Mouse (Mus musculus): ENCODE measurements around the gene Ttc13.

Ttc13 gene

DNA sequence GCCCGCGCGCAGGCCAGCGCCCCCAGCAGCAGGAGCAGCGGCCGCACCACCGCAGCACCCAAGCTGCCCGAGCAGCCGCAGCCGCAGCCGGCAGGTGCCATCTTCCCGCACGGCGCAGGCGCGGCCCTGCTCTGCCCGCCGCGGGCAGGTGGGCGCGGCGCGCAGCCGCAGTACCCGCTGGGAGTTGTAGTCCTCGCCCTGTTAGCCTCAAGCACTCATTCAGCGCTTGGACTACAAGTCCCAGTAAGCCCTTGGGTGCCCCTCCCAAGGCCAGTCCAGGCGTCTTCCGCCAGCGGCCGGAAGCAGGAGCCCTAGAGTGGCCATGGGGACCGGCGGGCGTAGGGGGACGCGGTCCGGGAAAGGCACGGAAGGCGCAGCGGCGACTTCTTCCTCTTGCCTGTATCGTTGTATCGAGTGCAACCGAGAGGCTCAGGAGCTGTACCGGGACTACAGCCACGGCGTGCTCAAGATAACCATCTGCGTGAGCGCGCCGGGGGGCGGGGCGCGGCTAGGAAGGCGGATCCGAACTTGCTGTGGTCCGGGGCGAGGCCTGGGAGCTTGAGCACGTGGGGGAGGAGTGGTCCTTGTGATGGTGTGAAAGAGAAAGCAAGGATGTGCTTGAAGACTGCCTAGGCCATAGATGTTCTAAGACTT, at the start of gene Ttc13, which contains the start of gene Arv1:
Ttc13 (minus strand) TSS at position 122 of the 654 bp plus-strand sequence.
Arv1 (plus strand) TSS at position 278 of the 654 bp plus-strand sequence.
- peak; percentile 98 for DNase-seq

DNA sequence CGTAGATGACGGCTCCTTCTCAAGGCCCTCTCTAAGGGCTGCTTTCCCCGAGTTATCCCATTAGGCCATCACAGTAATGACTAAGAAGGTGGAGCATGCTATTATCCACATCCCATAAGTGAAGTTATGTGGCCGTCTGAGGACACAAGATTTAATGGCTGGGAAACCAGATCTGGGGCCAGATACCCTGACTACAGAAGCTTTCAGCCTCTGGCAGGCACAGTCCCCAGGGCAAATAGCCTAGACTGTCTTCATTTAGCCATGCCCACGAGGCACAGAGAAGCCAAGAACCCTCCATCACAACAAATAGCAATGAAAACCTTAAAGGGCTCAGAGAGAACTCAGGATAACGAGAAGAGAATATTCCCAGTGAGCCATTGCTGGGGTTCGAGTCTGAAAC, 41.3 kb upstream of the Ttc13 start:
- DNase-seq = no peak

DNA sequence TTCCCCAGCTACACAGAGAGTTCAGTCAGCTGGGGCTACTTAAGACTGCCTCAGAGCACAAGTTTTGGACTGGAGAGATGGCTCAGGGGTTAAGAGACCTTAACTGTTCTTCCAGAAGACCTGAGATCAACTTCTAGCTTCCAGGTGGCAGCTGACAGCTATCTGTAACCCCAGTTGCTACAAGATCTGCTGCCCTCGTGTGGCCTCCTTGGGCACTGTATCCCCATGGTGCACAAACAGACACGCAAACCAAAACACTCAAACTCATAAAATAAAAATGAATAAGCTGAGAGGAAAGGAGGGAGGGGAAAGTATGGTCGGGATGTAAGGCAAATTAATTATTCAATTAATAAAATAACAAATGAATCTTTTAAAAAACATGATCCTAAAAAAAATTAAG, 36.8 kb upstream of the Ttc13 start:
- peak; percentile 67 for DNase-seq

DNA sequence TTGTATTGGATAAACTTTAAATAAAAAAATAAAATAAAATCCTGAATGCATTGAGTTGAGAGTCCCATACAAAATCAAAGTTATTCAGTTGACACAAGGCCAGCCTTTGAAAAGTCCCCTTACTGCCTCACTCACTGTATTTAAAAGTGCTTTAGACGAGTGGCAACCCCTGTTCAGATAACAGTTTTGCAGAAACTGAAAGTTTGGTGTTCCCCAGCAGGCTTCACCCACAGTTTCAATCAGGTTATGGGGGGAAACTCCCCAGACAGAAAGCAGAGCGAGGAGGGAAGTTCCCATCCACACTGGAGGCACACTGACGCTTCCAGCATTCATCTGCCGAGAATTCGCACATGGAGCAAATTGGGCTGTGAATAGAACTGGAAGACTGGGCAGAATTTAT, 34.8 kb upstream of the Ttc13 start:
- no peak for DNase-seq

DNA sequence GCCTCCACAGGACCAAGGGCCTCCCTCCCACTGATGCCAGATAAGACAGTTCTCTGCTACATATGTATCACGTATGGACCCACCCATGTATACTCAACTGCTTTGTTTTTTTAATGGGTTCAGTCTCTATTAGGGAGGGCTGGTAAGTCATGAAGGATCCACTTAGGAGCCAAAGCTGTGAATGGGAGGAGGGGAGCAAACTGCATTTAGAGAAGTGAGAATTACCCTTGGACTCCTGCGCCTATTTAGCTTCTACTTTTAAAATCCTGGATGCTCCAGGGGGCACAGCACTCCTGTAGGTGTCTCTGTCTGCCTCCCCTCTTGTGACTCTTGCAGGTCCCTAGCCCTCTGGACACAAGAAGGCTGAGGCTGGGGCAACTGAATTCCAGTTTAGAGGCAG, 34.4 kb upstream of the Ttc13 start:
- DNase-seq = no peak

DNA sequence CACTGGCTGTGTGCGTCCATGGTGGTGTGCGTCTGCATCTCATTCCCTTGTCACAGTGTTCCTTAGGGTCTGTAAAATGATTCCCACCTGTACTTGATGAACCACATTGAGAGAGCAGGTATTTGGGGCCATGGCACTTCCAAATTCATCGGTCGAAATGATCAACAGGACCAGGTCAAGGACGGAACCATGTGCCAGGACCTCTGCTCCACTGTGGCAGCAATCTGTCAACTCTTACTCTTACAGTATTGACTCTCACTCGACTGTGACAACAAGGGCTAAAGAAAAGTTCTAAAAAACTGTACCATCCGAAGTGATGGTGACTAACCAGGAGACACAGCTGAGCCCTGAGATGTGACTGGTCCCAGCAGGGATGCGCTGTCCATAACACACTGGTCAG, 33.7 kb upstream of the Ttc13 start:
- no peak for DNase-seq

DNA sequence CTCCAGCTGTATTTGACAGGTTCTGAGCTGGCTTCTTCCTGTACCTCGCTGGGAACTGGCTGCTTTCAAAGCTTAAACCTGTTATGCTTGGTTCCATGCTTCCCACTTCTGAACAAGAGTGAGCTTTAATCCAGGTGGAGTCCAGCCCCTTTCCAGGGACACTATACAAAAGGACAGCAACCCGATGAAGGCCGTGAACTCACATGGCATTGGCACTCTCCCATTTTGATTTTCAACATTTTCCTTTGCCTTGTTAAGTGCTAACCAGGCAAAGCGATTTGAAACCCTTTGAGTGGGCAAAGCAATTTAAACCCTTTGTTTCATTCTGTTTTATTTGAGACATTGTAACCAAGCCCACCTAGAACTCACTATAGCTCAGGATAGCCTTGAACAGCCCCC, 33.0 kb upstream of the Ttc13 start:
- no peak for DNase-seq

DNA sequence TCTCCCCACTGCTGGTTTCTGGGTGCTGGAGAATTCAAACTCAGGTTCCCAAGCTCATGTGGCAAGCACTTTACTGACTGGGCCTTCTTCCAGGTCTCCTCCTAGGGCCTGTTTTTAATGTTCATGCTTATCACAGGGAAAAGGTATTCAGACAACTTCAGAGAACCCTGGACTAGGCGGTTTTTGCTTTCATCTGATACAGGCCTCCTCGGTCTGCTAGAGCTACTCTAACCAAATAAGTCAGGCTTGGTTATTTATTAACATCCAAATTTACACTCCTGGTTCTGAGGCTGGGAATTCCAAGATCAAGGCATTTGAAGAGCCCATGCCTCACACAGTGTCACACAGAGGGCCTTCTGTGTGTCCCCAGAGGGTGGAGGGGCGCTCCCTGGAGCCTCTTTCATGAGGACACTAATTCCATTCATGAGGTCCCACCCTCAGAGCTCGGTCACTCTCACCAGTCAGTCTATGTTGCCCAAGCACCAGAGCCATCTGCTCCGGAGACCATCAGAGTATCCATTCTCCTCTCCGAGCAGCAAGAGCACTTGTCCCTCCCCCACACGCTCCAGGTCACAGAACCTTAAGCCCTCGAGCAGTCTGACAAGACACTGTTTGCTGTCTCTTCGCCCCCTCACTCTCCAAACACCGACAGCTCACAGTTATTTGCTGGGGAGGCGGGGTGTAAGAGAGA, 32.5 kb upstream of the Ttc13 start:
- no peak for DNase-seq

DNA sequence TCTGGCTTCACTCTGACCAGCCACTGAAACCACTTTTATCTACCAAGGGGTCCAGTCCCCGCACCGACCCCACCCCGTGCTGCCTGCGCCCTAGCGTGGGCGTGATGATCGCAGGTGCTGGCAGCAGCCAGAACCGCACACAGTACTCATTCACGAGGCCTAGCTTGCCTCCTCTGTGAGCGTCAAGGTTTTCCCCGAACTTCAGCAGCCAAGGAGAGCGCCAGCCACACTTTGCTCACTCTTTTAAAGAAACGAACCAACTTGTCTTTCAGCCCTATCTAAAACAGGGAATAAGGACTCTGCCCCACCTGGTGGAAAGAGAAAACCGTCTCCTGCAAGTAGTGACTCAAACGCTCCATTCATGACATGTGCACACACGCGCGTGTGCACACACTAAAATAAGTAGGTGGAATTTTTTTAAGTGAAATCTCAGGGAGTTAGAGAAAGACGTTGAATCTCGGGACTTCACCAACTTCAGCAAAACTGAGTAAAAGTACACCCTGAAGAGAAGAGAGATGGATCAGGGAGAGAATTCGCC, 30.6 kb upstream of the Ttc13 start:
- DNase-seq = no peak

DNA sequence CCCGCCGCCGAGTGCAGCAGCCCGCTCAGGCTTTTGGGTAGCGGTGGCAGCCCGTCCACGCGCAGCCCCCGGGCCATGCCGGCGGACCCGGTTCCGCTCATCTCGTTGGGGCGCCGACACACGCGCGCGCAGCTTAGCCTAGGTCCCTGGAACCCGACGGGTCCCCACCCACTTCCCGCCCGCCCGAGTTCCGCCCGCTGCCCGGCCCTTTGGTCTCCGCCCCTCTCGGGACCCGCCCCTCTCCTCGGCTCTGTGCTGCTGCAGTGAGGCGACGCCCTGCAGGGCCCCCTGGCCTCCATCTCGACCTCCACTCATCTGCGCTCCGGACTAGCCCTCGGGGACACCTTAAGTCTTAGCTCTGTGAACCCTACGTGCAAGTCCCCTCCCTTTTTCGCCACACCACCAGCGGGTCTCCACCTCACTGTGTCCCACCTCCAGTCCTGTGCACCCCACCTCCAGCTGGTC, 30.0 kb upstream of the Ttc13 start, which contains the start of gene Fam89a:
Fam89a (minus strand) TSS at position 124 of the 465 bp plus-strand sequence.
- peak; percentile 70 for DNase-seq

DNA sequence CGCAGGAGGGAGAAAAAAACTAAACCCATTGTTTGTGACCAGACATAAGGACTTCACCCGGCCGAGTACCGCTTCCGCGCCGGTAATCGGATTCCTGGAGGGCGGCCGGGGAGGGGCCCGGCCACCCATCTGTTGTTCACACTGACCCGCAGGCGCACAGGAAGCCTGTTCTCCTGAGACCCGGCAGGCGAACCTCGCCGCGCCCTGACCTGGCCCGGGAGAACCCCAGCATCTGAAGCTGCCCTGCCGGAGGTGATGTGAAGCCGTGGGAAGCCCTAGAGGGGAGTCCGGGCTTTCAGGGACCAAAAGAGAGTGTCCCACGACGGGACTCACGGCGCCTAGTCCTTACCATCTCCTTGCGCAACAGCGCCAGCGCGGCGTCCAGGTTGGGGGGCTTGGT, 29.4 kb upstream of the Ttc13 start:
- no peak for DNase-seq

DNA sequence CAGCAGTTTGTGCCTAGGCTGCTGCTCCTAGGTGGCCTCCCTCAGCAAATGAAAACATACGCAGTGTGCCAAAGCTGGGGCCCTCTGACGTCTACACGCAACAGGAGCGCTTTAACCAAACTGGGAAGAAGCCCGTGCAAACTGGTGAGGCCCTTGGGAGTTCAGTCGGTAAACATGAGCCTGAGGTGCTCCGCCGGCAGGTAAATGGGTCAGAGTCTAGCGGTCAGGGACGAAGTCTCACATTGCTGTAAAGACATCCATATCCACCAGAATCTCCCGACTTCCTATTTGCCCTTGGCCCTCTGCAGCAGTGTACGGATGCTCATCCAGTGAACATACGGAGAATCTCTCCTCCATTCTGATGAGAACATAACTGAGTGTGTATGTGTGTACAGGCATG, 24.9 kb upstream of the Ttc13 start:
- no peak for DNase-seq

DNA sequence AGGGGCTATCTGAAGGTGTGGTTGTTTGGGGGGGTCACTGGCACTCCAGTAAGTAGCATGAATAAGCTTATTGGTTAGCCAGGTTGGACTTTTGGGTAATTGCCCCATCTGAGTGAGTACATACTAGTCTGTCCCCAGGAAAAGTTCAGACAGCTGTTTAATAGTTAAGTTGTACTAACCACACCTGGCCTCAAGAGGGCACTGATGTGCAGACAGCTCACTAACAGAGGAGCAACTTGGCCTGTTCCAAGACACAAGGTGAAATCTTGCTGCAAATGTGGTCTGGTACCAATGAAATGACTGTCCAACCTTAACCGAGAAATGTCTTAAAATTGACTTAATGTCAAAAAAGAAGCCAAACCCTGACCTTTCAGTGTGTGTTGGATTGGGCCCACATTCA, 17.5 kb upstream of the Ttc13 start:
- peak; percentile 58 for DNase-seq

DNA sequence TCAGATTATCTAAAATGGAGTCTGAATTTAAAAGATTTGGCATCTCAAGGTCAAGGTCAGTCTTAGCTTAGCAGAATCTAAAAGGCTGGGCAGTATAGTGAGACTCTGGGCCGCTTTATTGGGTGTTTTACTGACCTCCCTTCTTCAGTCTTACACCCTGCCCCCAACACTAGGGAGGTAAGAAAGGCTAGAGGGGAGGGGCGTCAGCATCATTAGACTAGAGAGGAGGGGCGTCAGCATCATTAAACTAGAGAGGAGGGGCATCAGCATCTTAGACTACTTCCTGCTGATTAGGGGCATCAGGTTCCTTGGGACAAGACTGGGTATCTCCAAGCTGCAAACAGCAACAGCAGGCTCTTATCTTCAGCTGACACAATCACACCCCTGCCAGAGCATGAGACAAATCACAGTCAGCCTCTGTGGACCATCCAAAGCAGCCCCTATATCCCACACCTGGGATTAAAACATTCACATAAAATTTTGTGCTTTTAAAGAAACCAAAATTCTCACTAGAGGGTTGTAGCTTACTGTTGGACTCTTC, 13.7 kb upstream of the Ttc13 start:
- DNase-seq = no peak

DNA sequence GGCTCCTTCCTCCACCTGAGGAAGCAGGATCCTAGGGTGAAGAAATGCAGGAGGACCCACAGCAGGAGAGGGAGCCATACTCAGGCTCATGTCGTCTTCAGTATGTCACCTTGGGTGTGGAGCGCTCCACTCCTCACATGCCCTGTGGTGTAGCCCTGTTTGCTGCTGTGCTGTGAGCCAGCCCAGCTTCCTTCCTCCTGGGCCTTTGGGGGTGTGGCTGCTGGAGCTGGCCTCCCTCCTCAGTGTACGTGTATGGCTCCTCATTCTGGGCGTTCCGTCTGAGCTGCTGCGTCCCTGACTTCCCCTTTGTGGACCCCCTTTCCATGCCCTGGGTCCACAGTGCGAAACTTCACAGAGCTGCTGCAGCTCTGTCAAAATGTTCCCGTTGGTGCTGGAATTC, 11.0 kb upstream of the Ttc13 start:
- DNase-seq = no peak

DNA sequence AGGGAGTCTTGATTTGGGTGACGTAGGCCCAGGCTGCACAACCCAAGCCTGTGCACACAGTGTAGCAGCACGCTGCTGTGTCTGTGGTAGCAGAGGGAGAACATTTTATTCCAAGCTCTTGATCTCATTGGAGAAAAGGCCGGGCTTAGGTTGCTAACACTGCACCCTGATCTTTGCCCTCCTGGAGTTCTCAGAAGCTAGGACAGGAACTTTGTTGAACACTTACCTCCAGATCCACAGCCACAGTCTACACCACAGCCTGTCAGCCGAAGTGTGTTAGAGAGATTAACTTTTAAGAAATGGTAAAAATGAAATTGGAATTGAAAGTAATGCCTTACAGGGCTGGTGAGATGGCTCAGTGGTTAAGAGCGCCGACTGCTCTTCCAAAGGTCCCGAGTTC, 2.5 kb upstream of the Ttc13 start:
- DNase-seq = no peak

DNA sequence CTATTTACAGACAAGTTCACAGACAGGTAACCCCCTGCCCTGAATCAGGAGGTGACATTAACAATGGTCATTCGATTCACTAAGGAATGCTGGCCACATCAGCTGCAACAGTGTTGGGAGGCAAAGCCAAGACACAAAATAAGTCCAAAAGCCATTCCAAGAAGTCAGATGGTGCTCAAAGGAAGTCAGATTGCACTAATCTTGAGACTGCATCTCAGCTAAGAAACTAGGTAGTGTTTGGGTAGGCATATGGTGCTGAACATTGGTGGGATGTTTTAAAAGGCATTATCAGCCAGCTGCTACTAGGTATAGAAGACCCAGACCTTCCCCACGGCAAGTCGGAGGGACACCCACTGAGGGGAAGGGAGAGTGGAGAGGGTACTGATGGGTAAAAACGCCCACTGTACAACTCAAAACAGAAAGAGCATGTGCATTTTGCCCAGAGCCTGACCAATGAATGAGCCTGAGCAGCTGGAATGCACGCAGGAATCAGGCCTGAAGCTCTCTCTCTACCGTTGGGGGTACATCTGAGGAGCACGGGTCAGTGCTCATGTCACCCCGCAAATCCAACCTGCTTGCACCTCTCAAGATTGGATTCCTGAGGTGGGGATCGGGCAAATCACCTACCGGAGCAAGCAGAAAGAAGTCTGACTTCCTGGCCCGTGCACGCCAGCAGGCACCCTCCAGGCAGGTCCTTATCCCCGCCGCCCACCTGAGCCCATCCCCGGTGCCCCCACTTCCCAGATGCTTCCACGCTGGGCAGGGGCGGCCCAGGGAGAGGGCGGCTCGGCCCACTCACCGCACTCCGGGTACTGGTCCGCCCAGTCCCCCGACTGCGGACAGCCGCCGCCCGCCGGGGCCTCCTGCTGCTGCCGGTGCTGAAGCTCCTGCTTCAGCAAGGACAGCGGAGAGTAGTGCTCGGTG, 583 bp downstream of the Ttc13 start:
- DNase-seq = no peak

DNA sequence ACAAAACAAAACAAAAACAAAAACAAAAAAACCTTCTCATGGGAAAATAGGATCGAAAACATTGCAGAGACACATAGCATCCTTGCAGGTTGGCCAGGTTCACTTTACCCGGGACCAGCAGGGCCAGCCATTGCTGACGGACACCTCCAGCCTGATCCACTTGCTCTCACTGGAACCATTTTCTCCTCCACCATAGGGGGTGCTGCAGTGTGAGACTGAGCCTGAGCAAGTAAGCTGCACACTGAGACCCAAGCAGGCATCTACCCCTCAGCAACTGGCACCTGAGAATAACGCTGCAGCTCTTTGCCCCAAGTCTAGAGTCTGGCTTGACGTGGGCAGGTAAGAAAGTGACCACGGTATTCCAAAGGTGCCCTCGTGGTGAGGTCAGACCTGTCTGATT, 1.6 kb downstream of the Ttc13 start:
- no peak for DNase-seq

DNA sequence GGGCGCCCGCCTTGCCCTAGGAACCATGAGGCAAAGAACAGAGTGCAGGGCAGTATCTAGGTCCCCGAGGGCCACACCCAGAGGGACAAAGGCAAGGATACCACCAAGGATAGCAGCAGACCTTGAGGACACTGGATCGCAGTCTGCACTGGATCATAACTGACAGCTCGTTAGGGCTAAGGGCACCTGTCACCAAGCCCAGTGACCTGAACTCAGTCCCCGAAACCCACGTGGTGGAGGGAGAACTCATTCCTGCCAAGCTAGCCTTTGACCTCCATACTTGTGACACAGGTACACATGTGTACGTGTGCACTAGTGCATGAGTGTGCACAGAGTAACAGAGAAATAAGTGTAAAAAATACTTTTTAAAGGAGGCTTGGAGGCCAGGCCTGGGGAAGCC, 6.0 kb downstream of the Ttc13 start:
- no peak for DNase-seq

DNA sequence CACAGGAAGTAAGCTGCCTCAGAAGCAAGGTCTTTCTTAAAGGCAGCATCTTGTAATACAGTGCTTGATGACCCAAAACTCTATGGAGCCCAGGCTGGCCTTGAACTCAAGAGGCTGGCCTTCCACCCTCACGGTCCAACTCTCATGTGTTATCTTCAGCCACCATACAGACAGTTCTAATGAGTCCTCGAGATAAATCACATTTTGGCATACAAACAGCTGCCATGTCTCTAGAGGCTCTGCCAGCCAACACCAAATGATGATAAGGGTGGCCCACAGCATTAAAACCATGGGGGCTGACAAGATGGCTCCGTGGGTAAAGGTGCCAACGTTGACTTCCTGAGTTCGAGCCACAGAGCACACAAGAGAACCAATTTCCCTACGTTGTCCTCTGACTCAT, 8.6 kb downstream of the Ttc13 start:
- DNase-seq = no peak

DNA sequence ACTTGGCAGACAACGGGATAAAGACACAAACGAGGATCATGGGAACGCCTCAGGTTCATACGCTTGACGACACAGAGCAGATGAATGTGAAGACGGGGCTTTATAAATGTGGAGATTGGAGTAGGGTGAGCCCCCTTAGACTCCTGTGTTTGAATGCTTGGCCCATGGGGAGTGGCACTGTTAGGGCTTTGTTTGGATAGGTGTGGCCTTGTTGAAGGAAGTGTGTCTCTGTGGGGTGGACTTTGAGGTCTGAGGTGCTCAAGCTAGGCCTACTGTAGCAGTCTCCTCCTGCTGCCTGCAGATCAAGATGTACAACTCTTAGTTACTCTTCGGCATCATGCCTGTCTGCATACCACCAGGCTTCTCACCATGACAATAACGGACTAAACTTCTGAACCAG, 16.0 kb downstream of the Ttc13 start:
- DNase-seq = no peak

DNA sequence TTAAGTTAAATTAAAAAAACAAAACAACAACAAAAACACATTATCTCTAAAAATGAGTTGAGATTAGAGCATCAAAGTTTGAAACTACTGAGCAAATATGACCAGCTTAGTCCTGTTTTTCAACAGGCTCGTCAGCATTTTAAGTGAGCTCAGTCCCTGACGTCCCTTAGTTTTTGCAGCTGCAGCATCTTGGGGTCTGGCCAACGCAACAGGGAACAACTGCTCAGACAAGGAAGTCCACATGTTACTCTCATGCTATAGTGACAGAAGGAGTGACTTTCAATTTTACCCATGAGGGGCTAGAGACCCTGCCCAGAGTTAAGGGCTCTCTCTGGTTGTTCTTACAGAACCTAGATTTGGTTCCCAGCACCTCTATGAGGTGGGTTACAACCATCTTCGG, 17.4 kb downstream of the Ttc13 start:
- no peak for DNase-seq

DNA sequence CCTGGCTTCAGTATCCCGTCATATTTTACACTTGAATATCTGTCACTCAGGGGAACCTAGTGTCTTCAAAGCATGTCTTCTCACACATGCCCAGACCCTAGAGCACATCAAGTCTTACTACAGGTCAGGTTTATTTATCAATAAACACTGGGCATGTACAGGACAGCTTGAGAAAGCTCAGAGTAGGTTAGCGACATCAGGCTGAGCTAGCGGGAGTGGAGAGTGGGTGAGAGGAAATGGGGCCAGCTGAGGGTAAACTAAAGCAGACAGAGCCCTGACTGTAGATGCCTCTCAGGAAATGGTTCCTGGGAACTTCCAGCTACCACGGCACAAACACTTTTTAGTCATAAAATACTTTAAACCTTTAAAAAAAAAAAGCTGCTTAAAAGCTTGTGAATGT, 18.3 kb downstream of the Ttc13 start:
- no peak for DNase-seq

Measured in lung, postnatal 36 days (tissue).